Mouse (Mus musculus): ENCODE measurements around the gene Rad54l2.

Gene Rad54l2

GRCm38 (mm10) chr9:106673860-106674259 lies 115.1 kb downstream of the Rad54l2 start:
- no peak for DNase-seq

GRCm38 (mm10) chr9:106664856-106665255 lies 124.1 kb downstream of the Rad54l2 start:
- peak in 1 of 2 experiments; percentile 41 for DNase-seq

- DNase-seq, result peak; percentile 72 to 78
Observed at GRCm38 (mm10) chr9:106664433-106664832, 124.6 kb downstream of the Rad54l2 start.

- no peak for DNase-seq
Observed at GRCm38 (mm10) chr9:106663200-106663599, 125.8 kb downstream of the Rad54l2 start.

GRCm38 (mm10) chr9:106659935-106660334 lies 129.1 kb downstream of the Rad54l2 start:
- no peak for DNase-seq

GRCm38 (mm10) chr9:106659441-106659840 lies 129.6 kb downstream of the Rad54l2 start:
- DNase-seq, result no peak

GRCm38 (mm10) chr9:106657592-106657991 lies 131.4 kb downstream of the Rad54l2 start:
- peak; percentile 35 to 45 for DNase-seq

- no peak for DNase-seq
Observed at GRCm38 (mm10) chr9:106656820-106657219, 132.2 kb downstream of the Rad54l2 start.

GRCm38 (mm10) chr9:106655884-106656720 lies 132.9 kb downstream of the Rad54l2 start, which contains the start of gene Grm2:
Grm2 (minus strand) TSS chr9:106656082.
- peak; percentile 56 to 65 for DNase-seq

GRCm38 (mm10) chr9:106652720-106653119 lies 136.3 kb downstream of the Rad54l2 start:
- DNase-seq, result peak; percentile 50 to 55

GRCm38 (mm10) chr9:106647226-106647625 lies 141.8 kb downstream of the Rad54l2 start:
- peak; percentile 37 to 45 for DNase-seq

- DNase-seq, result no peak
Observed at GRCm38 (mm10) chr9:106645684-106646271, 143.2 kb downstream of the Rad54l2 start.

GRCm38 (mm10) chr9:106643787-106644186 lies 145.2 kb downstream of the Rad54l2 start:
- DNase-seq, result peak; percentile 33 to 56

- DNase-seq, result peak; percentile 91 to 92
Observed at GRCm38 (mm10) chr9:106643128-106643527, 145.9 kb downstream of the Rad54l2 start.

GRCm38 (mm10) chr9:106641346-106641745 lies 147.6 kb downstream of the Rad54l2 start:
- DNase-seq, result no peak

GRCm38 (mm10) chr9:106638154-106638553 lies 150.8 kb downstream of the Rad54l2 start:
- no peak for DNase-seq
